Mouse (Mus musculus): ENCODE results near the gene Gk. TPM values are rescaled to one million over a fixed set of nuclear protein-coding genes. Genes with fewer than 3 reads are reported as not detected.

Gk gene
- polyA plus RNA-seq, 1 experiment from 2014 or later = 13.3 TPM

GRCm38 (mm10) chrX:85768578-85768977, 8.0 kb downstream of the Gk start:
- Histone ChIP-seq H3K27me3 (ENCODE audit: control insufficient read depth, insufficient read depth, low read depth, low read length) (no peaks in the 10 kb centered on the region), H3K27ac (ENCODE audit: low read length) (no peak overlapping the region), H3K4me3 (ENCODE audit: low read depth, low read length) (no peak overlapping the region), H3K9me3 (replicated peaks; ENCODE audit: control insufficient read depth, low read length, poor library complexity, severe bottlenecking) (no peaks in the 10 kb centered on the region), H3K4me1 (ENCODE audit: control insufficient read depth, insufficient read depth, low read length) (no peaks in the 10 kb centered on the region), H3K36me3 (ENCODE audit: control insufficient read depth, insufficient read depth, low read length) (no peaks in the 10 kb centered on the region), H3K9ac (ENCODE audit: low read depth, low read length) (no peak overlapping the region), H3K4me2 (ENCODE audit: low read length) (no peak overlapping the region)
- 73% methylated on average over 2 of the region's 2 CpGs for WGBS
- ATAC-seq = no peak

GRCm38 (mm10) chrX:85756005-85756404, 20.6 kb downstream of the Gk start:
- Histone ChIP-seq H3K4me1 (ENCODE audit: control insufficient read depth, insufficient read depth, low read length) (no peaks in the 10 kb centered on the region), H3K36me3 (ENCODE audit: control insufficient read depth, insufficient read depth, low read length) (no peaks in the 10 kb centered on the region), H3K9ac (ENCODE audit: low read depth, low read length) (no peak overlapping the region), H3K27me3 (ENCODE audit: control insufficient read depth, insufficient read depth, low read depth, low read length) (no peaks in the 10 kb centered on the region), H3K9me3 (replicated peaks; ENCODE audit: control insufficient read depth, low read length, poor library complexity, severe bottlenecking) (no peaks in the 10 kb centered on the region), H3K4me2 (ENCODE audit: low read length) (no peak overlapping the region), H3K27ac (ENCODE audit: low read length) (no peak overlapping the region), H3K4me3 (ENCODE audit: low read depth, low read length) (no peak overlapping the region)
- WGBS = 56% methylated on average over 3 of the region's 3 CpGs
- no peak for ATAC-seq

GRCm38 (mm10) chrX:85743837-85744236, 32.8 kb downstream of the Gk start:
- no peaks in the 10 kb centered on the region for H3K9me3 ChIP-seq (replicated peaks; ENCODE audit: control insufficient read depth, low read length, poor library complexity, severe bottlenecking)
- no peak for ATAC-seq
- WGBS = 85% methylated on average over 3 of the region's 3 CpGs

GRCm38 (mm10) chrX:85733228-85733627, 43.4 kb downstream of the Gk start:
- 91% methylated on average over 5 of the region's 5 CpGs for WGBS
- Histone ChIP-seq H3K9me3 (replicated peaks; ENCODE audit: control insufficient read depth, low read length, poor library complexity, severe bottlenecking) (no peaks in the 10 kb centered on the region), H3K27me3 (ENCODE audit: control insufficient read depth, insufficient read depth, low read depth, low read length) (no peaks in the 10 kb centered on the region), H3K27ac (ENCODE audit: low read length) (no peak overlapping the region), H3K4me1 (ENCODE audit: control insufficient read depth, insufficient read depth, low read length) (no peaks in the 10 kb centered on the region), H3K4me2 (ENCODE audit: low read length) (no peak overlapping the region), H3K36me3 (ENCODE audit: control insufficient read depth, insufficient read depth, low read length) (no peaks in the 10 kb centered on the region), H3K4me3 (ENCODE audit: low read depth, low read length) (no peak overlapping the region), H3K9ac (ENCODE audit: low read depth, low read length) (no peak overlapping the region)
- no peak for ATAC-seq

More at GRCm38 (mm10) chrX:85743837-85744236, 32.8 kb downstream of the Gk start:
- no peak overlapping the region for H3K27ac ChIP-seq (ENCODE audit: low read length)
- H3K4me3 ChIP-seq (ENCODE audit: low read depth, low read length) = no peak overlapping the region
- no peaks in the 10 kb centered on the region for H3K27me3 ChIP-seq (ENCODE audit: control insufficient read depth, insufficient read depth, low read depth, low read length)
- H3K9ac ChIP-seq (ENCODE audit: low read depth, low read length) = no peak overlapping the region
- H3K4me2 ChIP-seq (ENCODE audit: low read length) = no peak overlapping the region
- H3K36me3 ChIP-seq (ENCODE audit: control insufficient read depth, insufficient read depth, low read length) = no peaks in the 10 kb centered on the region
- H3K4me1 ChIP-seq (ENCODE audit: control insufficient read depth, insufficient read depth, low read length) = no peaks in the 10 kb centered on the region

GRCm38 (mm10) chrX:85731133-85731938, 45.3 kb downstream of the Gk start:
- Histone ChIP-seq H3K9ac (ENCODE audit: low read depth, low read length) (no peak overlapping the region), H3K36me3 (ENCODE audit: control insufficient read depth, insufficient read depth, low read length) (no peaks in the 10 kb centered on the region), H3K9me3 (replicated peaks; ENCODE audit: control insufficient read depth, low read length, poor library complexity, severe bottlenecking) (no peaks in the 10 kb centered on the region), H3K4me3 (ENCODE audit: low read depth, low read length) (no peak overlapping the region), H3K27ac (ENCODE audit: low read length) (no peak overlapping the region), H3K27me3 (ENCODE audit: control insufficient read depth, insufficient read depth, low read depth, low read length) (no peaks in the 10 kb centered on the region), H3K4me2 (ENCODE audit: low read length) (no peak overlapping the region), H3K4me1 (ENCODE audit: control insufficient read depth, insufficient read depth, low read length) (no peaks in the 10 kb centered on the region)
- ATAC-seq = no peak
- 91% methylated on average over 9 of the region's 9 CpGs for WGBS

DNA sequence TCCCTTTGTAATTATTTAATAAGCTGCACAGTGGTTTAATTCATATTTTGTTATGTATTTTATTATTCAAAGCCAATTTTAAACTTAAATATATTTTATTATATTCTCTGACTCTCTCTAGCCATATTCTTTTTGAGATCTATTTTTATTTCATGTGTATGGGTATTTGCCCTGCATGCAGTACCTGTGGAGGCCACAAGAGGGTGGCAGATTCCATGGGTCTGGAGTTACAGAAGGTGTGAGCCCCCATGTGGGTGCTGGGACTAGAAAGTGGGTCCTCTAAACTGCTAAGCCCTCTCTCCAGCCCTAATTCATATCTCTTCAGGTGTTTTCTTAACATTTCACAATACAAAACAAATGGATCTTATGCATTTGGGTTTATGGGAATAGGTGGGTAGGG, 55.4 kb downstream of the Gk start:
- no peak overlapping the region for H3K9ac ChIP-seq (ENCODE audit: low read depth, low read length)
- H3K4me3 ChIP-seq (ENCODE audit: low read depth, low read length) = no peak overlapping the region
- no peak overlapping the region for H3K4me2 ChIP-seq (ENCODE audit: low read length)
- no peaks in the 10 kb centered on the region for H3K9me3 ChIP-seq (replicated peaks; ENCODE audit: control insufficient read depth, low read length, poor library complexity, severe bottlenecking)
- ATAC-seq = no peak
- no peaks in the 10 kb centered on the region for H3K4me1 ChIP-seq (ENCODE audit: control insufficient read depth, insufficient read depth, low read length)
- H3K27me3 ChIP-seq (ENCODE audit: control insufficient read depth, insufficient read depth, low read depth, low read length) = no peaks in the 10 kb centered on the region
- H3K27ac ChIP-seq (ENCODE audit: low read length) = no peak overlapping the region
- no peaks in the 10 kb centered on the region for H3K36me3 ChIP-seq (ENCODE audit: control insufficient read depth, insufficient read depth, low read length)

- H3K9ac ChIP-seq (ENCODE audit: low read depth, low read length) = no peak overlapping the region
- H3K4me3 ChIP-seq (ENCODE audit: low read depth, low read length) = no peak overlapping the region
- H3K9me3 ChIP-seq (replicated peaks; ENCODE audit: control insufficient read depth, low read length, poor library complexity, severe bottlenecking) = no peaks in the 10 kb centered on the region
- no peaks in the 10 kb centered on the region for H3K4me1 ChIP-seq (ENCODE audit: control insufficient read depth, insufficient read depth, low read length)
- no peak for ATAC-seq
- H3K4me2 ChIP-seq (ENCODE audit: low read length) = no peak overlapping the region
- H3K36me3 ChIP-seq (ENCODE audit: control insufficient read depth, insufficient read depth, low read length) = no peaks in the 10 kb centered on the region
- no peak overlapping the region for H3K27ac ChIP-seq (ENCODE audit: low read length)
- WGBS = 81% methylated on average over 3 of the region's 3 CpGs
- no peaks in the 10 kb centered on the region for H3K27me3 ChIP-seq (ENCODE audit: control insufficient read depth, insufficient read depth, low read depth, low read length)
These were observed 66.2 kb downstream of the Gk start for GRCm38 (mm10) chrX:85710399-85710798.

- Histone ChIP-seq H3K4me2 (ENCODE audit: low read length) (no peak overlapping the region), H3K4me3 (ENCODE audit: low read depth, low read length) (no peak overlapping the region)
- WGBS = 92% methylated on average over 3 of the region's 3 CpGs
These were observed 70.9 kb downstream of the Gk start for GRCm38 (mm10) chrX:85705715-85706114.

GRCm38 (mm10) chrX:85683723-85684122, 92.9 kb downstream of the Gk start:
- ATAC-seq = no peak
- no peak overlapping the region for H3K4me2 ChIP-seq (ENCODE audit: low read length)
- H3K4me1 ChIP-seq (ENCODE audit: control insufficient read depth, insufficient read depth, low read length) = no peaks in the 10 kb centered on the region
- H3K9me3 ChIP-seq (replicated peaks; ENCODE audit: control insufficient read depth, low read length, poor library complexity, severe bottlenecking) = no peaks in the 10 kb centered on the region
- no peaks in the 10 kb centered on the region for H3K36me3 ChIP-seq (ENCODE audit: control insufficient read depth, insufficient read depth, low read length)
- 62% methylated on average over 2 of the region's 2 CpGs for WGBS
- no peak overlapping the region for H3K9ac ChIP-seq (ENCODE audit: low read depth, low read length)
- H3K4me3 ChIP-seq (ENCODE audit: low read depth, low read length) = no peak overlapping the region
- H3K27me3 ChIP-seq (ENCODE audit: control insufficient read depth, insufficient read depth, low read depth, low read length) = no peaks in the 10 kb centered on the region
- H3K27ac ChIP-seq (ENCODE audit: low read length) = no peak overlapping the region

More at GRCm38 (mm10) chrX:85705715-85706114, 70.9 kb downstream of the Gk start:
- H3K36me3 ChIP-seq (ENCODE audit: control insufficient read depth, insufficient read depth, low read length) = no peaks in the 10 kb centered on the region
- H3K27me3 ChIP-seq (ENCODE audit: control insufficient read depth, insufficient read depth, low read depth, low read length) = no peaks in the 10 kb centered on the region
- no peaks in the 10 kb centered on the region for H3K9me3 ChIP-seq (replicated peaks; ENCODE audit: control insufficient read depth, low read length, poor library complexity, severe bottlenecking)
- H3K4me1 ChIP-seq (ENCODE audit: control insufficient read depth, insufficient read depth, low read length) = no peaks in the 10 kb centered on the region
- no peak overlapping the region for H3K27ac ChIP-seq (ENCODE audit: low read length)
- no peak for ATAC-seq
- no peak overlapping the region for H3K9ac ChIP-seq (ENCODE audit: low read depth, low read length)

Data from midbrain, embryonic 16.5 days (tissue).